Mouse (Mus musculus): Measurements from ENCODE around the gene Sik3. TPM values are rescaled to one million over a fixed set of nuclear protein-coding genes. Genes with fewer than 3 reads are reported as not detected.

The Sik3 gene
- polyA plus RNA-seq, 1 experiment from 2014 or later, result 5.6 TPM

DNA sequence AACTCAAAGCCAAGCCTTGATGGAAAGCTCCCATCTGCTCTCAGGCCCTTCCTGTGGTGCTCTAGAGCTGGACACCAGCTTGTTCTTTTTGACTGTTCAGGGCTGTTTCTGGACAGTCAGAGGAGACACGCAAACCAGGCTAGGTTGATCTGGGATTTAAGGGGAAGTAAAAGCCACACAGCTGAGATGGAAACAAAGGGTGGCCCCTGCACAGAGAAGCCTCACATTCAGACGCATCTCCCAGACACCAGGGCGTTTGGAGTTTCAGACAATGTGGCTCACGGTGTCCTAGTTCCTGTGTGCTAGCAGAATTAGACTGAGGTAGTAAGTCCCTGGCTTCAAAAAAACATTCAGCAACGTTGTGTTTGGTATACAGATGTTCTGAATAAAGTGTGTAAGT lies 6.4 kb upstream of the Sik3 start:
- Histone ChIP-seq H3K9me3 (no peaks in the 10 kb centered on the region), H3K9ac (no peak overlapping the region), H3K27me3 (no peaks in the 10 kb centered on the region), H3K4me2 (no peak overlapping the region), H3K27ac (no peak overlapping the region), H3K4me1 (replicated peaks) (peaks cover 2% of the 10 kb centered on the region), H3K4me3 (no peak overlapping the region), H3K36me3 (no peaks in the 10 kb centered on the region)
- WGBS, result 57% methylated on average over 5 of the region's 5 CpGs
- ATAC-seq (ENCODE audit: low FRiP score), result no peak

DNA sequence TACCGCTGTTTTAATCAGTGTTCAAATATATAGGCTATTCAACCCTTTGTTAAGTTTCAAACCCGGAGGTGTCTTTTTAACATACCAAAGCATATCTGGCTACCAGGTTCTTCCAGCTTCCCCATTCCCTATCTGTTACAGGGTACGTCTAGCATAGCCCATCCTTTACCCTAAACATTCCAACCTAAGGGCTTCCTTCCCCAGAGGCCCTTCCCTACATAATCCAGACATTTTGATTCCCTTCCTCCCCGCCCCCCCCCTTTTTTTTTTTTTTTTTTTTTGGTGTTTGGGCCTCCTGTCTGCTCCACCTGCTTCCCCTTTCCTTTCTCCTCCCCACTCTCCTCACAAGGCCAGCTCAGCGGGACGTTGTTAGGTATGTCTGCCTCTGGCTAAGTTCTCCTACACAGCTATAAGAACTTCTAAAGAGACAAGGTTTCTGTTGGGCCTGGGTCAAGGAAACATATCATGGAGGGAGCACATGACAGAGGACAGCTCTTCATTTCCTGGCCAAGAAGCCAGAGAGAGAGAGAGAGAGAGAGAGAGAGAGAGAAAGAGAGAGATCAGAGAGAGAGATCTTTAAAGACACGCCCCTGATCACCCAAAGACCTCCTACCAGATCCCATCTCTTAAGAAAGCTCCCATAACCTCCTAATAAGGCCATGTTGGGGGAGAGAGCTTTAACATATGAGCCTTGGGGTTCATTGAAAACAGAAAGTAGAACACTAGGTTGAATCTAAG lies 3.5 kb upstream of the Sik3 start:
- Histone ChIP-seq H3K27me3 (no peaks in the 10 kb centered on the region), H3K27ac (no peak overlapping the region), H3K36me3 (no peaks in the 10 kb centered on the region), H3K4me3 (no peak overlapping the region), H3K4me2 (no peak overlapping the region), H3K4me1 (replicated peaks) (peaks cover 20% of the 10 kb centered on the region), H3K9me3 (no peaks in the 10 kb centered on the region), H3K9ac (no peak overlapping the region)
- ATAC-seq (ENCODE audit: low FRiP score), result no peak
- 78% methylated on average over 7 of the region's 7 CpGs for WGBS

DNA sequence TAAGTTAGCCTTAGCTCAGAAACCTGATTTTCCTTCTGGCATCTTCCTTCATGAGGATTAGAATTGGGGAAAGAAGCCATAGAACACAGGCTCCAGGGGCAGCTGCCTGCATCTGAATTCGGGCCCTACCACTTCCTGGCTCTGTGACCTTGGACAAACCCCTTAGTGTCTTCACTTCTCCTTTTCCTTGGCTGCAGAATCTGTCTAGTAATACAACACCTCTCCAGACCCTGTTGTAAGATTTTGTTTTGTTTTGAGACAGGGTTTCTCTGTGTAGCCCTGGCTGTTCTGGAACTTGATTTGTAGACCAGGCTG lies 3.0 kb upstream of the Sik3 start:
- 86% methylated on average over 1 of the region's 1 CpGs for WGBS
- Histone ChIP-seq H3K9ac (no peak overlapping the region), H3K9me3 (no peaks in the 10 kb centered on the region), H3K27ac (no peak overlapping the region), H3K4me3 (no peak overlapping the region), H3K4me2 (no peak overlapping the region), H3K27me3 (no peaks in the 10 kb centered on the region), H3K4me1 (replicated peaks) (peaks cover 25% of the 10 kb centered on the region), H3K36me3 (no peaks in the 10 kb centered on the region)
- ATAC-seq (ENCODE audit: low FRiP score), result no peak

DNA sequence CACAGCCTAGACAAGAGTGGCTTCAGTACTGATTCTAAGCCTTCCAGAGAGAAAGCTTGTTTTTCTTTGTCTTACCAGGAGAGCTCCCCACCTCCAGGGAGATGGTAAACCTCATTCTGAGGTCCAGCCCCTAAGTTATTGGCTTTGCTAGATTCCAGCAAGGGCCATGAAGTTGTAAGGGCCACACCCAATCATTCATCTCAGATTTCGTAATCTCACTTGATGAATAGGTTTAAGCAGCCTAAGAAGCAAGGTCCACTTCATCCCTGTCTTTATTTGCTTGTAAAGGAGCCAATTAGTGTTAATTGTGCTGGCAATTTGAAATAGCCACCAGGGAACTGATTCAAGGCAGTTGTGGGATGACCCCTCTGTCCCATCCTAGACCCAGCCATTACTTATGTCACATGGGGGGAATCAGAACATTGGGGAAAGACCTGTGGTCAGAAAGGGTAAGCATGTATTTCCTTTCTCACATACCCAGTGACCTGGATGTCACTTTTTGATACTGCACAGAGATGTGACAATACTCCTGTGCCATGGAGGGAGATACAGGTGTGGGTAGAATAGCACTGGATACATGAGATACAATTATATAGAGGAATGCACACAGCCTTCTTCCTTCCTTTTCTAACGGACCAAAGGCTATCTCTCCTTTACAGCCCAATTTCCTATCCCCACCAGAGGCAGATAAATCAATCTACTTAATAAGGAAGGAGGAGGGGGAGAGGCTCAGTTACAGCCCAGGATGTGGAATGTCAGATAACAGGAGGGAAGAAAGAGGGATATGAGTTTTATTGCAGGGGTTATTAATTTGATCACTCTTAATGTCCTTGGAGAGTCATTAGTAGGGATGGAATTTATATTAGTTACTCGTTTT lies 1.3 kb upstream of the Sik3 start:
- H3K9me3 ChIP-seq, result no peaks in the 10 kb centered on the region
- no peak overlapping the region for H3K9ac ChIP-seq
- H3K4me1 ChIP-seq (replicated peaks), result peaks cover 42% of the 10 kb centered on the region
- no peak overlapping the region for H3K4me3 ChIP-seq
- H3K4me2 ChIP-seq, result peak overlapping the region; percentile 69
- H3K27me3 ChIP-seq, result no peaks in the 10 kb centered on the region
- WGBS, result 49% methylated on average over 3 of the region's 3 CpGs
- H3K36me3 ChIP-seq, result no peaks in the 10 kb centered on the region
- no peak for ATAC-seq (ENCODE audit: low FRiP score)
- peak overlapping the region; percentile 94; the same call in 1 of the 2 replicates for H3K27ac ChIP-seq

DNA sequence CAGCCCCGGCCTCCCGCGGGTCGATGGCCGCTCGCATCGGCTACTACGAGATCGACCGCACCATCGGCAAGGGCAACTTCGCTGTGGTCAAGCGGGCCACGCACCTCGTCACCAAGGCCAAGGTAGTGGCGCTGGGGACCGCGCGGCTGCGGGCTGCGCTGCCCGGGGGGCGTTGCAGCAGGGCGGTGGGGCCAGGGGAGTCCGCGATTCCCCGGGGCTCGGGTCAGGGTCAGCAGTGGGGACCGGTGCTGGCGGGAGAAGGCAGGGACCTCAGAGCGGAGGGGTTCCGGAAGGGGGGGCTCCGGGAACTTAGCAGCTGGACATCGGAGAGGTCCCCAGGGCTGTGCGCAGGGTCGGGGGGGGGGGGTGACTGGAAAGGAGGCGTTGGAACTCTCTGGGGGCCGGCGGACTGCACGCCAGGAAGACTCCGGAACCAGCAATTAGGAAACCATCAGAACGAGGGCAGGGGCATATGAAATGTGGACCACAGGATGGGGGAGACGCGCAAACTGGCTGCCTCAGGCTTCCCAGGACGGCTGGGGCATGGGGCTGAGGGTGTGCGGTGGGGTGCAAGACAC lies 478 bp downstream of the Sik3 start:
- H3K27me3 ChIP-seq, result no peaks in the 10 kb centered on the region
- peak overlapping the region; percentile 94 for H3K4me3 ChIP-seq
- peak overlapping the region; percentile 98 for H3K9ac ChIP-seq
- H3K9me3 ChIP-seq, result no peaks in the 10 kb centered on the region
- peak; percentile 73 for ATAC-seq (ENCODE audit: low FRiP score)
- under 1% methylated on average over 46 of the region's 46 CpGs for WGBS
- peaks cover 52% of the 10 kb centered on the region for H3K4me1 ChIP-seq (replicated peaks)
- H3K36me3 ChIP-seq, result no peaks in the 10 kb centered on the region
- peak overlapping the region; percentile 69 for H3K4me2 ChIP-seq
- peak overlapping the region; percentile 94 for H3K27ac ChIP-seq

DNA sequence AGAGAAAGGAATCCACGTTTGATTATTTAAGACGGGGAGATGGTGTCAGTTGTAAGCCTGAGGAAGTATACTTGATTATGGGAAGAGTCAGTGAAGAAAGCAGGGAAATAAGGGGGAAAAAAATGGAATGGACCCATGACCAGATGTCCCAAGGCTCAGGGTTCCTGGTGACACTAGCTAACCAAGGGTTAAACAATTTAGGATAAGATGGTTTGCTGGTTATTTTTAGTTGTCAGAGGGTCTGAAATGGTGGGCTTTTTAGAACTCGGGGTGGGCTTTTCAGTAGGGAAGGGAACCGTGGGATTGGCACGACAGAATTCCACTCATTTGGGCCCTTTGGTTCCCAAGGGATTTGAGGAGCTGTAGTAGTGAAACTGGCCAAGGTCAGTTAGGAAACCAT lies 996 bp downstream of the Sik3 start:
- no peaks in the 10 kb centered on the region for H3K36me3 ChIP-seq
- peaks cover 55% of the 10 kb centered on the region for H3K4me1 ChIP-seq (replicated peaks)
- ATAC-seq (ENCODE audit: low FRiP score), result no peak
- 0% methylated on average over 5 of the region's 5 CpGs for WGBS
- no peaks in the 10 kb centered on the region for H3K27me3 ChIP-seq
- H3K9ac ChIP-seq, result peak overlapping the region; percentile 98
- H3K4me2 ChIP-seq, result peak overlapping the region; percentile 69
- no peaks in the 10 kb centered on the region for H3K9me3 ChIP-seq
- peak overlapping the region; percentile 94 for H3K4me3 ChIP-seq
- peak overlapping the region; percentile 94; the same call in 1 of the 2 replicates for H3K27ac ChIP-seq

DNA sequence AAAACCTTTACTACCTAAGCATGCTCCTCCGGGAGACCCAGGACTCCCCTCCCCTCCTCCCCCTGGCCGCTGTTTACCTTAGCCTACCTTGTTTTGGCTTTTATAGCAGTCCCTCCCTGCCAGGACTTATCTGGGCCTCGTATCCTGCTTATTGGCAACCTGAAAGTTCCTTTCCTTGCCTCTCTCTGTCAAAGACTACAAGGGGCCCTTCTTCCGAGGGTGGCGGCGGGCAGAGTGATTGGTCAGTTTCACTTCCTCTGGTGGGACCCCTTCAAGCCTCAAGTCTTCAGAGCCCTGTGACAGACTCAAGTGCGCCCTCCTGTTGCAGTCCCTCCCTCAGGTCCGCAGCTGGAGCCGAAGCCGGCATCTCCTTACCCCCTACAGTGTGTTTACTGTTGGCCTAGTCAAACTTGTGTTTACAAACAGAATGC lies 1.6 kb downstream of the Sik3 start:
- H3K4me3 ChIP-seq, result peak overlapping the region; percentile 94
- H3K27me3 ChIP-seq, result no peaks in the 10 kb centered on the region
- no peak for ATAC-seq (ENCODE audit: low FRiP score)
- H3K36me3 ChIP-seq, result peaks cover 3% of the 10 kb centered on the region; the same call in 1 of the 2 replicates
- WGBS, result 3% methylated on average over 10 of the region's 10 CpGs
- H3K9me3 ChIP-seq, result no peaks in the 10 kb centered on the region
- peaks cover 55% of the 10 kb centered on the region for H3K4me1 ChIP-seq (replicated peaks)
- H3K27ac ChIP-seq, result no peak overlapping the region
- H3K9ac ChIP-seq, result peak overlapping the region; percentile 98
- peak overlapping the region; percentile 69 for H3K4me2 ChIP-seq

DNA sequence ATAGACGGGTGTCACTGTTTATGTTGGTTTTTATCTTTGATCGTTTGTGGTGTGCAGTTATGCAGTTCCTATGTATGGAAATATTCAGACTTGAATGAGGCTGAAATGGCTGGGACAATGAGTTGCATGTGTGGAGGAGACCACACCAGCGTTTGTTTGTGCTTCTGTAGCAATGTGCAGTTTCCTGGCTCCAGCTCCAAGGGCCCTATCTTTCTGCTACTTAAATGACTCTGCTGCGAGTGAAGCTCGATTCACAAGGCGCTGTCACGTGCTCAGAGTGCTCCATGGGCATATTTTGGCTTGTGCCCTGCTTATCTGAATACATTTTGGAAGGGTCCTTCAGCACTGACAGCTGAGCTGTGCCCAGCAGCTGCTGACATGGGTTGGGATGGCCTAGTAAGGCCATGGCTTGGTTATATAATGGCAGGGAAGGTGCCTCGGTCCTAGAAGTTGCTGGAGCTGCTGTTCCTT lies 2.5 kb downstream of the Sik3 start:
- peak overlapping the region; percentile 71 for H3K27ac ChIP-seq
- no peak for ATAC-seq (ENCODE audit: low FRiP score)

DNA sequence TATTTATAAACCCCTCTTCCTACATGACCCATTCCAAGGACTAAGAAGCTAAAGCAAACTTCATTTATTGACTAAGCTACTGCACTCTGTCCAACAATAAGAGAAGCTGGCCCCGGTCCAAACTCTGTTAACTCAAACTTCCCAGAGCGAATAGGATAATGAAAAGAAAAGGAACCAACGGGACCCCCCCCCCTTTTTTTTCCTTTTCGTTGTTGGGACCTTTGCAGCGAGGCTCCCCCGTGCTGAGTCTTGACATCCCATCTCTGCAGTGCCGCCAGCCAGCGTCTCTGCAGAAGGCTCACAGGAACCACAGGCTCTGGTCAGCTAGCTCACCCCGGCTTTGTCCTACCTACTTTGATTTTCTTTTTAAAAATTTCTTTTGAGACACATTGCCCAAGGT lies 3.2 kb downstream of the Sik3 start:
- peaks cover 3% of the 10 kb centered on the region; the same call in 1 of the 2 replicates for H3K36me3 ChIP-seq
- no peak for ATAC-seq (ENCODE audit: low FRiP score)
- no peaks in the 10 kb centered on the region for H3K27me3 ChIP-seq
- 16% methylated on average over 9 of the region's 9 CpGs for WGBS
- no peak overlapping the region for H3K9ac ChIP-seq
- H3K9me3 ChIP-seq, result no peaks in the 10 kb centered on the region
- H3K4me1 ChIP-seq (replicated peaks), result peaks cover 59% of the 10 kb centered on the region
- H3K4me2 ChIP-seq, result peak overlapping the region; percentile 69; the same call in 1 of the 2 replicates
- no peak overlapping the region for H3K4me3 ChIP-seq
- 0 out of 2 replicates have a peak overlapping the region, but pooled peaks have one; percentile 71 for H3K27ac ChIP-seq

More for the DNA sequence above, 2.5 kb downstream of the Sik3 start:
- WGBS, result 44% methylated on average over 8 of the region's 8 CpGs
- Histone ChIP-seq H3K9ac (peak overlapping the region; percentile 49; the same call in 1 of the 2 replicates), H3K4me3 (peak overlapping the region; percentile 94), H3K4me1 (replicated peaks) (peaks cover 59% of the 10 kb centered on the region), H3K4me2 (peak overlapping the region; percentile 69), H3K36me3 (peaks cover 3% of the 10 kb centered on the region; the same call in 1 of the 2 replicates), H3K27me3 (no peaks in the 10 kb centered on the region), H3K9me3 (no peaks in the 10 kb centered on the region)

DNA sequence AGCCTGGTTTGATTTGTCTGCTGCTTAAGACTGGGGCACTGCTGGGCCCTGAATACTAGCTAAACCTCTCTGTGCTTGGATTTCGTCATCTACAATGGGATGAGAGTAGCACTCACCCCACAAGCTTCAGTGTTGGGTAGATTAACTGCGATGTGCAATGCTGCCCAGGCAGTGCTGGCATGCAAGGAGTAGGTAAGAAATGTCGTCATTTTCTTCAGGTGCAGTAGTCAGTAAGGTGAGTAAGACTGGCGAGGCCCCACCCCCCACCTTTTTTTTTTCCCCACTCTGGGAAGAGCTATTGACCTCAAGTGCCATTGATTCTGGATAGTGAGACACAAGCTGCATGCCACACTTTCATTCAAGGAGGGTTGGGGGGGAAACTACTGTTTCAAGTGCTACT lies 3.8 kb downstream of the Sik3 start:
- no peak overlapping the region for H3K4me3 ChIP-seq
- WGBS, result 65% methylated on average over 4 of the region's 4 CpGs
- no peak for ATAC-seq (ENCODE audit: low FRiP score)
- H3K36me3 ChIP-seq, result peaks cover 3% of the 10 kb centered on the region; the same call in 1 of the 2 replicates
- H3K4me1 ChIP-seq (replicated peaks), result peaks cover 55% of the 10 kb centered on the region
- H3K4me2 ChIP-seq, result peak overlapping the region; percentile 69; the same call in 1 of the 2 replicates
- no peaks in the 10 kb centered on the region for H3K27me3 ChIP-seq
- H3K9me3 ChIP-seq, result no peaks in the 10 kb centered on the region
- H3K9ac ChIP-seq, result no peak overlapping the region
- H3K27ac ChIP-seq, result no peak overlapping the region

DNA sequence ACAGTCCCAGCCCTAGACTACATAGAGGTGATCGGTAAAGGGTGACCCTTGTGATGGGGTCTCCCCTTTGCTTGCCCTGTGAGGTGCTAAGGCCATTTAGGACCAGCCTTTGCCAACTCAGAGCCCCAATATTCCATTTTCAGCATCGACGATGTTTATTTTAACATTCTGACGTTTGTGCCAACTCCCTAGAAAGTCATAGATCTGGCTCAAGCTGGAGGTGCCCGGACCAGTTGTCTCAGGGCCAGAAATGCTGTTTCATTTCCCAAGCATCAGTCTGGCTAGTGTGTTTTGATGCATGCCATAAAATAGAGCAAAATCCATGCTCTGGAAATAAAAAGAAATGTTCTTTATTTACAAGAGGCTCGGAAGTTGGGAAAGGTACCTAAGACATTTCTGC lies 5.7 kb downstream of the Sik3 start:
- no peaks in the 10 kb centered on the region for H3K27me3 ChIP-seq
- no peak overlapping the region for H3K9ac ChIP-seq
- H3K4me3 ChIP-seq, result no peak overlapping the region
- H3K4me2 ChIP-seq, result no peak overlapping the region
- H3K4me1 ChIP-seq (replicated peaks), result peaks cover 49% of the 10 kb centered on the region
- no peak for ATAC-seq (ENCODE audit: low FRiP score)
- 95% methylated on average over 6 of the region's 6 CpGs for WGBS
- peaks cover 3% of the 10 kb centered on the region; the same call in 1 of the 2 replicates for H3K36me3 ChIP-seq
- H3K27ac ChIP-seq, result no peak overlapping the region
- no peaks in the 10 kb centered on the region for H3K9me3 ChIP-seq

DNA sequence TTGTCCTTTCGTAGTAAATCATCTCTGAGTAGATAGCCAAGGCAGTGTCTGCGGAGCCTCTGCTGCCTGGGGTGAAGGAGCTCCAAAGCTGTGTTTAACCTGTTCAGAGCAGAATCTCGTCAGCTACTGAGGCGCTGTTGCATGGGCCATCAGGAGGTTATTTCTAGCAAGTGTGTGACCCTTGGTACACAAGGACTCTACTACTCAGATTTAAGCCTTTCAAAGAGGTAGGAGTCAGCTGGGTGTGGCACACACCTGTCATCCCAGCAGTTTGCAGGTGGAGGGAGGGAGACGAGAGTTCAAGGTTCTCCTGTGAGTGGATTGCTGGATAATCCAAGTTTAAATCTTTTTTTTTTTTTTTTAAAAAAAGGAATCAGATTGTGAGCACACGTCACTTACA lies 7.4 kb downstream of the Sik3 start:
- no peaks in the 10 kb centered on the region for H3K27me3 ChIP-seq
- H3K4me2 ChIP-seq, result no peak overlapping the region
- no peak overlapping the region for H3K27ac ChIP-seq
- no peaks in the 10 kb centered on the region for H3K9me3 ChIP-seq
- H3K9ac ChIP-seq, result no peak overlapping the region
- peaks cover 34% of the 10 kb centered on the region for H3K4me1 ChIP-seq (replicated peaks)
- ATAC-seq (ENCODE audit: low FRiP score), result no peak
- no peak overlapping the region for H3K4me3 ChIP-seq
- peaks cover 3% of the 10 kb centered on the region; the same call in 1 of the 2 replicates for H3K36me3 ChIP-seq
- WGBS, result 79% methylated on average over 6 of the region's 6 CpGs
